Mouse (Mus musculus) E14TG2a.4 (cell line): ENCODE results near the gene Rtn4r.

Experiments
- CTCF ChIP-seq: conservative IDR thresholded peaks from 2 replicates; pipeline ENCODE4 v1.5.1; 2014; ENCODE audit warnings: low read length
- POU5F1 ChIP-seq: IDR thresholded peaks from 2 replicates; pipeline ENCODE4 v1.6.1; 2014; ENCODE audit warnings: low read length, borderline replicate concordance

DNA sequence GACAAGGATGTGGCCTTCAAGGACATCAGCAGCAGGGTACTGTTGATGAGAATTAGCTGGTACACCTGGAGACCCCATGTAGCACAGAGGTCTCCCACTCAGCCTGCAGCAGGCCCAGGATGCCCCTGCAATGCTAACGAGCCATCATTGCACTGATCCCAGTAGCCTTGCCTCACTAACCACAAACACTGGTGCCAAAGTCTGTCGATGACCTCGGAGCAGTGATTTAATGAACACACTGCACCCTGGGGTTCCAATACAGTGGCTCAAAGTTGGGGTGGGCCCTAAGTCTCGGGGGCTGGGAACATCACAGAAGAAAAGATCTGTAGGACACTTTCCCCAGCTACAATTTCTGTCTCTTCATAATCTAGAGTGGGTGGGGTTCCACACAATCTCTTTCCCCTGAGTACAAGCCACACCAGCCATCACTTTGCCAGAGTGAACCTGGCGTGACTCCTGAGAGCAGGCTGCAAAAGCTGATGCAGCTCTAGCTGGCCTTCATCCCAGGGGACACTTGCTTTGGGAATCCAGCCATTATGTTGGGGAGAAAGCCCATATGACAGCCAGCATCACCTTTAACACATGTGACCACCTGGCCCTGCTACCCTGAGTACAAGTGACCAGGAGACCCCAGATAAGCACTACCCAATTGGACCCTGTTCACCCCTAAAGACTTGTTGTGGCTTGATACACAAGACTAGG is 49.0 kb upstream of the Rtn4r start:
- TF ChIP-seq CTCF: no peak
- no peak for TF ChIP-seq POU5F1
